Mouse (Mus musculus) forebrain, embryonic 14.5 days (tissue): ENCODE results near the gene Rwdd3. TPM values are rescaled to one million over a fixed set of nuclear protein-coding genes. Genes with fewer than 3 reads are reported as not detected.
A peak's percentile ranks its signal among the peaks of the same experiment; 100 is the strongest.

ENCODE experiments used
- ATAC-seq: fragments of 200-750 bp; cut with Nextera tagmentation; 2 replicates; pipeline ENCODE4 v1.8.0; 2017; ENCODE audit warnings: mild to moderate bottlenecking, moderate library complexity
- DNase-seq: peaks from one replicate; pipeline ENCODE4 v3.0.0-alpha.2; 2015; ENCODE audit warnings: low spot score
- H3K27ac ChIP-seq: fragments of 300-500 bp; sonication (generic); 2 replicates; pipeline ENCODE4 v1.5.1; 2014; ENCODE audit warnings: low read depth, mild to moderate bottlenecking, control low read depth, low read length, moderate library complexity
- H3K27me3 ChIP-seq: fragments of 300-500 bp; sonication (generic); replicated peaks from 2 replicates; pipeline ENCODE4 v1.6.1; 2014; ENCODE audit warnings: low read length, control low read depth, mixed read lengths; ENCODE audit not compliant: control insufficient read depth, insufficient read depth
- H3K36me3 ChIP-seq: fragments of 300-500 bp; sonication (generic); 2 replicates; pipeline ENCODE4 v1.6.1; 2014; ENCODE audit warnings: low read length, control low read depth; ENCODE audit not compliant: control insufficient read depth, insufficient read depth
- H3K4me1 ChIP-seq: fragments of 300-500 bp; sonication (generic); 2 replicates; pipeline ENCODE4 v1.6.1; 2014; ENCODE audit warnings: antibody characterized with exemption, low read length, control low read depth; ENCODE audit not compliant: control insufficient read depth, insufficient read depth
- H3K4me2 ChIP-seq: fragments of 300-500 bp; sonication (generic); 2 replicates; pipeline ENCODE4 v1.6.1; 2014; ENCODE audit warnings: mild to moderate bottlenecking, control low read depth, low read length
- H3K4me3 ChIP-seq: fragments of 300-500 bp; sonication (generic); 2 replicates; pipeline ENCODE4 v1.5.1; 2014; ENCODE audit warnings: low read depth, low read length, control low read depth
- H3K9ac ChIP-seq: fragments of 300-500 bp; sonication (generic); 2 replicates; pipeline ENCODE4 v1.6.1; 2014; ENCODE audit warnings: mild to moderate bottlenecking, low read length, control low read depth, moderate library complexity
- H3K9me3 ChIP-seq: fragments of 300-500 bp; sonication (generic); replicated peaks from 2 replicates; pipeline ENCODE4 v1.6.1; 2016; ENCODE audit warnings: low read length, control low read depth, mixed read lengths; ENCODE audit not compliant: control insufficient read depth
- WGBS: fragments of 180-500 bp; shearing (Covaris S2); extraction: QIAGEN DNeasy Blood & Tissue Kit; methylation state at CpG from one replicate; pipeline ENCODE4 v1.1.7; 2014; 5-methylcytosine and 5-hydroxymethylcytosine counted together
- polyA plus RNA-seq: library from polyadenylated mRNA; unstranded; fragments of >200 nt; fragmentation: Nextera tagmentation; extraction: Ambion mirVana; gene quantifications from 2 replicates; pipeline ENCODE4 v1.2.1, GENCODE M21; 2014

The Rwdd3 gene
- polyA plus RNA-seq, 1 experiment from 2014 or later, result 24.7 TPM

DNA sequence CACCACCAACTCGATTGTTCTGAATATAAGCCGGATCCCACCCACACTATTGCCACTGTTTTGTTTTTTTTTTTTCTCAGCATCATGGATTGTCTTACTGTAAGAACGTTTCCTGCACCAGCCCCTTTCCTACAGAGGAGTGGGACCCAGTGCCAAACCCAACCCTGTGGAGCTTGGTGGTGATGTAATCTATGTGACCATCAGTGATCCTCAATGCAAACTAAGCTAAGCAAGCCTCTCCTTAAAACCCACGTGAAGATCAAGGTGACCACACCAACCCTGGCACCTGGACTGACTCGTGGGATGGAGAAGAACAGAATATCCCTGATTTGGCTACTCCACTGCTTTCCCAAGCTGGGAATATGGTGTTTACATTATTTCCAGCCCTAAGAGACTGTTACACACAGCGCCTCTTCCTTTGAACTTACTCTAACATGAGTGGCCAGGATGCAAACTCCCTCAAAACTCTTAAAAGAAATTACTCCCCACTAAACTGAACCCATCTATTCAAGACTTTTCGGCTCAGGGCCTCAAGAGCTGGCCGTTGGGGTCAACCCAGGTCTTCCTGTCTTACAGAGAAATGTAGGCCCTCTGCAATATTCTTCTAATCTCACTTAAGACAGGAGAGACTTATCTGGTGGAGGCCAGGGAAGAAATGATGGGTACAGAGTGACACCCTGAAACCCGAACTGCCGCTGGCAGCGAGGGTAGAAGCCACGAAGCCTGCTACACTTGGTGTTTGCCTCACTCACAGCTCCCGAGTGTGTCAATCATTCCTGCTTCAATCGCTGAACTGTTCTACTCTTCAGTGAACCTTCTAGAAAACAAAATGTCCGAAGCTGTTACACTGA is 2.2 kb downstream of the Rwdd3 start:
- WGBS, result 63% methylated on average over 15 of the region's 15 CpGs
- no peak for ATAC-seq

DNA sequence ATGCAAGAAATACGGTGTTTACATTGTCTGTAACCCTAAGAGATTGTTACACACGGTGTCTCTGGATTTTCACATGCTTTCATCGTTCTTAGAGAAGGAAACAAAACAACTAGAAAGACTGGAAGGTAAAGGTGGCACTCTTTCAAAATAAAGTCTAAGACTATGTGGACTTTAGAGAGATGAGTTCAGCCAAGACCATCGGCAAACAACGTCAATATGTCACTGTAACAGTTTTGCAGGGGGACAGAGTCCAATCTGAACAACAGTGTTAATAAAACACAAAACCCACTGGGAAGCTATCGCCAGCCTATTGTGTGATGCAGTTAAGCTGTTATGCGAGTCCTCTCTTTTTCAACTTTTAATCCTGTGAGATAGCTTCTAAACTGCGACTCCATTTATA is 2.9 kb downstream of the Rwdd3 start:
- H3K4me2 ChIP-seq, result no peak overlapping the region
- H3K9me3 ChIP-seq, result no peaks in the 10 kb centered on the region
- no peak overlapping the region for H3K9ac ChIP-seq
- ATAC-seq (no peak), DNase-seq (no peak)
- 89% methylated on average over 8 of the region's 8 CpGs for WGBS
- H3K36me3 ChIP-seq, result no peaks in the 10 kb centered on the region
- no peaks in the 10 kb centered on the region for H3K27me3 ChIP-seq
- no peak overlapping the region for H3K4me3 ChIP-seq
- H3K27ac ChIP-seq, result no peak overlapping the region
- H3K4me1 ChIP-seq, result peaks cover 3% of the 10 kb centered on the region; the same call in 1 of the 2 replicates

More for the DNA sequence above, 2.2 kb downstream of the Rwdd3 start:
- Histone ChIP-seq H3K9me3 (no peaks in the 10 kb centered on the region), H3K27ac (no peak overlapping the region), H3K4me1 (peaks cover 3% of the 10 kb centered on the region; the same call in 1 of the 2 replicates), H3K9ac (no peak overlapping the region), H3K4me3 (no peak overlapping the region), H3K4me2 (no peak overlapping the region), H3K36me3 (no peaks in the 10 kb centered on the region), H3K27me3 (no peaks in the 10 kb centered on the region)
- DNase-seq, result no peak

DNA sequence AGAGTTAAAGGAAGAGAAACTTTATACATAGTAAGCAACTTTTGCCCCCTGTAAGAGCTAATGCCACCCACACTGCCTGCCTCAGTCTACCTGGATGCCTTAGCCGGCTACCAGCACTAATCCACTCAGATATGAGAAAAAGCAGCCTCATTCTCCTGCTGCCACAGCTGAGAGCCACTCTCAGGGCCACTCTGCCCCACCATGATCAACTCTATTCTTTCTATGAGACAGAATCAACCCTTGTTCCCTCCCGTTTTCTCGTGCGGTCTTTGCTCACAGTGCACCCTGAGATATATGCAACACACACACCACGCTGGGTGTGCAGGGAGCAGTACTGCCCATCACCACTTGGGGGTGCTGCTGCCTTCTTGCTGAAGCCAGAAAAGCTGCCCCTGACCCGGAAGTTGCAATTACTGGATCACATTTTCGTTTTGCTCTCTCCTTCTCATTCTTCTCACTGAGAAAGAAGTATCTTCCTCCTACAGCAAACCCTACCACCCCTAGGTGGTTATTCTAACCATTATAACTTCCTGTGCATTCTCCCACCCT is 8.2 kb downstream of the Rwdd3 start:
- WGBS, result 24% methylated on average over 7 of the region's 7 CpGs
- Histone ChIP-seq H3K27me3 (no peaks in the 10 kb centered on the region), H3K9me3 (no peaks in the 10 kb centered on the region), H3K4me2 (no peak overlapping the region), H3K9ac (no peak overlapping the region), H3K36me3 (no peaks in the 10 kb centered on the region), H3K4me1 (peaks cover 12% of the 10 kb centered on the region; the same call in 1 of the 2 replicates), H3K4me3 (no peak overlapping the region), H3K27ac (no peak overlapping the region)
- DNase-seq, result no peak
- ATAC-seq, result no peak

DNA sequence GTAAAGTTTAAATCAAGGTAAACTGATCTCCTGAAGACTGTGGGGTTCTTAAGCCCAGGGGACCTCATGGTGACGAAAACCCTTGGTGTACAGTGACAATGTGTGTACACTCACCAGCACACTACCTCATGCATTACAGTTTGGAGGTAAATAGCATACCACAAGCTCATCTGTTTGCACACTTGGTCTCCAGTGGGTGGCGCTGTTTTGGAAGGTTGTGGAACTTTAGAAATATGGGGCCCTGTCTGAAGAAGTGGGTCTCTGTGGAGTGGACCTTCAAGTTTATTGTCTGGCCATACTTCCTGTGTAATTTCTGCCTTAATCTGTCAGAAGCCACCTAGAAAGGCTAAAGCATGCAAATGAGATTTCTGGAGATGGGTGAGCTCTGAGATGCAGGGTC is 9.8 kb downstream of the Rwdd3 start:
- no peak overlapping the region for H3K27ac ChIP-seq
- ATAC-seq, result no peak
- no peaks in the 10 kb centered on the region for H3K36me3 ChIP-seq
- H3K9ac ChIP-seq, result no peak overlapping the region
- peaks cover 22% of the 10 kb centered on the region for H3K4me1 ChIP-seq
- 48% methylated on average over 2 of the region's 2 CpGs for WGBS
- H3K4me2 ChIP-seq, result no peak overlapping the region
- H3K9me3 ChIP-seq, result no peaks in the 10 kb centered on the region
- H3K4me3 ChIP-seq, result no peak overlapping the region
- H3K27me3 ChIP-seq, result no peaks in the 10 kb centered on the region
- no peak for DNase-seq

DNA sequence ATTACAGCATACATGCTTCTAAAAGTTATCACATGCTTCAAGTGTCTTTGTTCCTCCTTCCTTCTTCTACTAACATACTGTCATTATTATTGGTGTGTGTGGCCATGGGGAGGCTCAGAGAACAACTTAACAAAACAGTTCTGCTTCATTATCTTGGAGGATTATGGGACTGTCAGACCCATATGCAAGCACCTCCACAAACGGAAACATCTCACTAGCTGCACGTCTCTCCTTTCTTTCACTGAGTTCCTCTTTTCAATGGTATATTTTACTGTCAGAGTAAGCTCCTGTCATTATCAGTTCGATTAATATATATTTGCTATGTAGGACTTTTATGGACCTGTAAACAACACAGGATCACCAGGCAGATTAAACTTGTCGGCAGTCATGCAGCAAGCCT is 11.1 kb downstream of the Rwdd3 start:
- 70% methylated on average over 4 of the region's 4 CpGs for WGBS
- no peak overlapping the region for H3K27ac ChIP-seq
- no peak for ATAC-seq

DNA sequence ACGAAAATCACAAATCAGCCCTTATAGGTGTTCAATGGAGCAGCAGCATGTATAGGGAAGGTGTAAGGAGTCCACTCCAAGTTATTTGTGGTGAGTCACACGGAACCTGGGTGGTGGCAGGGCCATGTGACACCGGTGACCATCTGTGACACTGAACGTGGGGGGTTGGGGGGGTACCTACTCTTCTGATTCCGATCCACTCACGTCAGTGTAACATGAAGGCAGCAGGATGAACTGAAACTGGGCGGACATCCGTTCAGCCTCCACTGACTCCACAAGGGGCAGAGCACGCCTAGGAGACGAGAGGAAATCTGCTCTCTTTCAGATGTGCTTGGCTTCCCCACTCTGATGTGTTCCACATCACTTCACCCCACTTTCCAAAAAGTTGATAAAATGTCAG is 11.9 kb downstream of the Rwdd3 start:
- peaks cover 29% of the 10 kb centered on the region for H3K4me1 ChIP-seq
- no peaks in the 10 kb centered on the region for H3K36me3 ChIP-seq
- no peaks in the 10 kb centered on the region for H3K9me3 ChIP-seq
- DNase-seq, result peak; percentile 36
- ATAC-seq, result peak; percentile 26
- no peak overlapping the region for H3K4me3 ChIP-seq
- WGBS, result 66% methylated on average over 10 of the region's 10 CpGs
- no peaks in the 10 kb centered on the region for H3K27me3 ChIP-seq
- H3K4me2 ChIP-seq, result no peak overlapping the region
- peak overlapping the region; percentile 58; the same call in 1 of the 2 replicates for H3K27ac ChIP-seq
- H3K9ac ChIP-seq, result no peak overlapping the region

More for the DNA sequence above, 11.1 kb downstream of the Rwdd3 start:
- DNase-seq, result no peak
- Histone ChIP-seq H3K9ac (no peak overlapping the region), H3K4me3 (no peak overlapping the region), H3K4me1 (peaks cover 29% of the 10 kb centered on the region), H3K36me3 (no peaks in the 10 kb centered on the region), H3K27me3 (no peaks in the 10 kb centered on the region), H3K9me3 (no peaks in the 10 kb centered on the region), H3K4me2 (no peak overlapping the region)

DNA sequence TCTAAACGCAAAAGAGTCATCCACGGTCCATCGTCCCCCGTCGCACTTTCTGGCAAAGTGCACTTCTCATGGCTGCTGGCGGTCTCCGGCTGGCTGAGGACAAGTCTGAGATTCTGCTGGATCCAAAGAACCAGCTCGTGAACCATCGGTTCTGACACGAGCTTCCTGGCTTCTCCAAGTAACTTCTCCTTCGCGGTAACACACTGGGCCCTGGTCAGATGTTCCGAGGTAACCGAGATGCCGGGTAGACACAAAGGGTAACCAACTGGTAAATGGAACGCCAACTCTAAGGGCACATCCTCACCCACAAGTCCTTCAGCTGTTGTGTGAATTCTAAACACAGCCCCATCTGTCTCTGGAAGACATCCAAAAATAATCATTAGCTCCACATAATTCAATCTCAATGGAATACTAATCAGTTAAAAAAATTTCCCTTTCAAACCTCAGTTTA is 12.6 kb downstream of the Rwdd3 start:
- DNase-seq (peak; percentile 77), ATAC-seq (peak; percentile 45; the same call in 1 of the 2 replicates)
- peak overlapping the region; percentile 39 for H3K4me2 ChIP-seq
- H3K36me3 ChIP-seq, result no peaks in the 10 kb centered on the region
- peaks cover 29% of the 10 kb centered on the region for H3K4me1 ChIP-seq
- WGBS, result 70% methylated on average over 16 of the region's 16 CpGs
- no peaks in the 10 kb centered on the region for H3K27me3 ChIP-seq
- H3K4me3 ChIP-seq, result no peak overlapping the region
- H3K9me3 ChIP-seq, result no peaks in the 10 kb centered on the region
- H3K27ac ChIP-seq, result peak overlapping the region; percentile 77
- peak overlapping the region; percentile 26; the same call in 1 of the 2 replicates for H3K9ac ChIP-seq

DNA sequence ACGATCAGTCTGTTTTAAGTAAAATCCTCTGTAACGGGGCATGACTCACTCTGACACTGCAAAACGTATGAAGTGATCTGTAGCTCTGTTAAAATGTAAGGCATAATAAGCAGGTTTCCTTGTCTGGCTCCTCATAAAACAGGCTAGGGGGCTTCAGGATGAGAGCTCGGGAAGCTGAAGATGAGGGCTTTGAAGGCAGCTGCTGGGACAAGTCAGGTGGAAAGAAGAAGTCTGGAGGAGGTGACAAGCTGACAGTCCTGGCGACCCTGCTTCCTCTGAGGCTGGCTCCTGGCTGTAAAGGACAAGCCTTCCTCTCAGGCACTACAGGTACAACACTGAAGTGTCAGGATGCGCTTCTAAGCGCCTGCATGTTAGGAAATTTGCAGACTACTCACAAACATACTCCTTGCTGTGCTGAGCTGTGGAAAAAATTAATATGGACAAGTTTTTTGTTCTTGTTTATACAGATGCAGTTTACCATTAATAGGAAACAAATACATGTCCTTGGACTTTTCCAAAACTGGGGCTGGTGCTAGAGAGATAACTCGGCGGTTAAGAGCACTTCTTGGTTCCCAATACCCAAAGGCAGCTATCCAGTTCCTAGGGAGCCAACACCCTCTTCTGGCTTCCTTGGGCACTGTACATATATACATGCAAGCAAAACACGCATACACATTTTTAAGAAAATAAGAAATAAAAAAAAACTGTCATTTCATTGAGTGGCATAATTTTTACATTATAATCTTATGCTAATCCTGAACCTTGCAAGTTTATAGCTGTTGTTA is 13.8 kb downstream of the Rwdd3 start:
- H3K36me3 ChIP-seq, result no peaks in the 10 kb centered on the region
- DNase-seq, result peak; percentile 39
- no peak overlapping the region for H3K4me3 ChIP-seq
- no peak for ATAC-seq
- 0 out of 2 replicates have a peak overlapping the region, but pooled peaks have one; percentile 40 for H3K27ac ChIP-seq
- no peaks in the 10 kb centered on the region for H3K9me3 ChIP-seq
- 60% methylated on average over 10 of the region's 10 CpGs for WGBS
- H3K4me1 ChIP-seq, result peaks cover 29% of the 10 kb centered on the region
- peak overlapping the region; percentile 31 for H3K4me2 ChIP-seq
- no peak overlapping the region; the same call in 1 of the 2 replicates for H3K9ac ChIP-seq
- H3K27me3 ChIP-seq, result no peaks in the 10 kb centered on the region
